In the genomic region with DNA sequence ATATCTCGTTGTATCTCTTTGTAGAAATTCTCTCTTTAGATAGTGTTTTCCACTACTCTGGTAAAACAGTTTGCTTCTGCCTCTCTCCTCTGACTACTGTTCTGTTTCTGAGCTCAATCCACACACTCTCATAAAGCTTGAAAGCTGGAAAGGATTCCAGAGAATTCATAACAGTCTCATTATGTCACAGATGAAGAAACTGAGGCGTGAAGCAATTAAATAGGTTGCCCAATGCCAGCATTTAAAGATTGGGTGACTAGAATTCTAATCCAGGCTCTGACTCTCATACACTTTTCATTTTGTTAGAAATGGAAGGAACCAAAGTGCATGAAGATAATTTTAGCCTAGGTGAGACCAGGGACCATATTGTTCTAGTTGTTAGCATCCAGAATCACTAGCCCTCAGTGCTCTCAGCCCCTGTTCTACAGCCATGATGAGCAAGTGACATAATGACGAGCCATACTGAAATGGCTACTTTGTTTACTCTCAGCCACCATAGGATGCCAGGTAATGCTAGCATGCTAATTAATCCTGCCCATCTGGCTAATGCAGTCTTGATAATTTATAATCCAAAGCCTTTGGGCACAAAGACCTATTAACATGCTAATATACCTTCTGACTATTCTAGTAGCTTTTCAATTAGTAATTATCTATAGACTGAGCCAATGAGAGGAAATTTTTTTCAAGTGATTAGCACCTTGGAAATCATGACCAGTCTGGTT, we compare ENCODE assay signal across 22 mouse cellular contexts.
A peak's percentile ranks its signal among the peaks of the same experiment; 100 is the strongest.
DNase-seq lines count a peak whose midpoint lies in the region; ATAC-seq lines count a peak whose summit lies in the region.
"Had no signal": no experiment of that assay in that cellular context is flagged by ENCODE, and none has a peak within 500 bp of the region (broad histone marks: within the 10 kb centered on the region; RNA-seq: fewer than 3 reads in every experiment).

No protein-coding gene starts in this region.

- peak; percentile 55; the same call in 1 of the 2 replicates for ATAC-seq in midbrain, embryonic 14.5 days (ENCODE audit: low FRiP score, low TSS enrichment)
- no peak for ATAC-seq in midbrain, embryonic 16.5 days
- ATAC-seq in forebrain, embryonic 14.5 days = peak; percentile 95
- peak; percentile 78; the same call in 1 of the 2 replicates for ATAC-seq in hindbrain, embryonic 14.5 days (ENCODE audit: low FRiP score)
- ATAC-seq in neural tube, embryonic 13.5 days (ENCODE audit: low read depth) = peak; percentile 90
- ATAC-seq: liver, embryonic 12.5 days had no signal

- WGBS in midbrain, embryonic 14.5 days = 76% methylated on average over 3 of the region's 3 CpGs
- WGBS in midbrain, embryonic 16.5 days = 72% methylated on average over 3 of the region's 3 CpGs
- WGBS in forebrain, embryonic 14.5 days = 34% methylated on average over 3 of the region's 3 CpGs
- WGBS in hindbrain, embryonic 14.5 days = 69% methylated on average over 3 of the region's 3 CpGs
- 59% methylated on average over 3 of the region's 3 CpGs for WGBS in neural tube, embryonic 13.5 days

- H3K27me3 ChIP-seq in midbrain, embryonic 14.5 days (ENCODE audit: control insufficient read depth, insufficient read depth, low read length) = no peaks in the 10 kb centered on the region
- no peaks in the 10 kb centered on the region for H3K27me3 ChIP-seq in midbrain, embryonic 16.5 days (ENCODE audit: control insufficient read depth, insufficient read depth, low read depth, low read length)
- H3K27me3 ChIP-seq in forebrain, embryonic 14.5 days (replicated peaks; ENCODE audit: control insufficient read depth, insufficient read depth, low read length) = no peaks in the 10 kb centered on the region
- H3K27me3 ChIP-seq in hindbrain, embryonic 14.5 days (ENCODE audit: control insufficient read depth, insufficient read depth, low read length) = no peaks in the 10 kb centered on the region
- H3K27me3 ChIP-seq in neural tube, embryonic 13.5 days = no peaks in the 10 kb centered on the region
- H3K27me3 ChIP-seq: heart, embryonic 13.5 days; liver, embryonic 12.5 days had no signal

- H3K4me2 ChIP-seq in midbrain, embryonic 14.5 days (ENCODE audit: low read length) = no peak overlapping the region
- no peak overlapping the region for H3K4me2 ChIP-seq in midbrain, embryonic 16.5 days (ENCODE audit: low read length)
- H3K4me2 ChIP-seq in forebrain, embryonic 14.5 days (ENCODE audit: low read length) = no peak overlapping the region
- no peak overlapping the region for H3K4me2 ChIP-seq in hindbrain, embryonic 14.5 days (replicated peaks)
- no peak overlapping the region for H3K4me2 ChIP-seq in neural tube, embryonic 13.5 days
- H3K4me2 ChIP-seq: heart, embryonic 13.5 days; liver, embryonic 12.5 days; lung, embryonic 14.5 days had no signal

- peak; percentile 18 for DNase-seq in midbrain, embryonic 14.5 days
- peak; percentile 91 for DNase-seq in forebrain, embryonic 14.5 days (ENCODE audit: low spot score)
- no peak for DNase-seq in hindbrain, embryonic 14.5 days (ENCODE audit: low spot score)
- no peak for DNase-seq in spleen, postnatal 14 days (ENCODE audit: low spot score in 2 of 2)
- DNase-seq in embryo, embryonic 11 days = no peak
- no peak for DNase-seq in left cerebral cortex, adult 9 months (ENCODE audit: low spot score in 2 of 2)
- DNase-seq: adrenal gland, postnatal 10 days; cerebellum, postnatal 25 days; gastrocnemius, postnatal 14 days; heart, adult 18-20 months; kidney, adult 8-10 months; kidney, postnatal 14 days; lung, embryonic 14.5 days; lung, postnatal 36 days; right cerebral cortex, postnatal 14 days; spleen, adult 18-20 months; thymus, adult 2 months had no signal

- no peak overlapping the region for H3K27ac ChIP-seq in midbrain, embryonic 14.5 days (replicated peaks; ENCODE audit: low read depth, low read length)
- no peak overlapping the region for H3K27ac ChIP-seq in midbrain, embryonic 16.5 days (ENCODE audit: low read length)
- peak overlapping the region; percentile 58 for H3K27ac ChIP-seq in forebrain, embryonic 14.5 days (ENCODE audit: low read depth, low read length)
- H3K27ac ChIP-seq in hindbrain, embryonic 14.5 days = no peak overlapping the region
- H3K27ac ChIP-seq in neural tube, embryonic 13.5 days (replicated peaks) = peak overlapping the region; percentile 46; the same call in 1 of the 2 replicates
- H3K27ac ChIP-seq: embryonic facial prominence, embryonic 10.5 days; heart, embryonic 13.5 days; liver, embryonic 12.5 days had no signal

- H3K36me3 ChIP-seq in midbrain, embryonic 14.5 days (ENCODE audit: control insufficient read depth, insufficient read depth, low read length) = no peaks in the 10 kb centered on the region
- no peaks in the 10 kb centered on the region for H3K36me3 ChIP-seq in midbrain, embryonic 16.5 days (ENCODE audit: control insufficient read depth, insufficient read depth, low read length)
- H3K36me3 ChIP-seq in forebrain, embryonic 14.5 days (ENCODE audit: control insufficient read depth, insufficient read depth, low read length) = no peaks in the 10 kb centered on the region
- no peaks in the 10 kb centered on the region for H3K36me3 ChIP-seq in hindbrain, embryonic 14.5 days (replicated peaks; ENCODE audit: control insufficient read depth, insufficient read depth)
- H3K36me3 ChIP-seq in neural tube, embryonic 13.5 days = no peaks in the 10 kb centered on the region
- H3K36me3 ChIP-seq: embryonic facial prominence, embryonic 10.5 days; heart, embryonic 13.5 days; liver, embryonic 12.5 days had no signal

- H3K4me3 ChIP-seq in midbrain, embryonic 14.5 days (replicated peaks; ENCODE audit: low read depth, low read length) = no peak overlapping the region
- H3K4me3 ChIP-seq in midbrain, embryonic 16.5 days (ENCODE audit: low read depth, low read length) = no peak overlapping the region
- H3K4me3 ChIP-seq in forebrain, embryonic 14.5 days (ENCODE audit: low read depth, low read length) = no peak overlapping the region
- H3K4me3 ChIP-seq in hindbrain, embryonic 14.5 days (replicated peaks; ENCODE audit: low read length) = no peak overlapping the region
- no peak overlapping the region for H3K4me3 ChIP-seq in neural tube, embryonic 13.5 days
- H3K4me3 ChIP-seq: embryonic facial prominence, embryonic 10.5 days; heart, embryonic 13.5 days; liver, embryonic 12.5 days had no signal

- H3K4me1 ChIP-seq in midbrain, embryonic 14.5 days (ENCODE audit: control insufficient read depth, insufficient read depth, low read length) = no peaks in the 10 kb centered on the region
- no peaks in the 10 kb centered on the region for H3K4me1 ChIP-seq in midbrain, embryonic 16.5 days (ENCODE audit: control insufficient read depth, insufficient read depth, low read length)
- peaks cover 4% of the 10 kb centered on the region; the same call in 1 of the 2 replicates for H3K4me1 ChIP-seq in forebrain, embryonic 14.5 days (ENCODE audit: control insufficient read depth, insufficient read depth, low read length)
- no peaks in the 10 kb centered on the region for H3K4me1 ChIP-seq in hindbrain, embryonic 14.5 days (replicated peaks; ENCODE audit: control insufficient read depth, insufficient read depth, low read length)
- no peaks in the 10 kb centered on the region for H3K4me1 ChIP-seq in neural tube, embryonic 13.5 days (replicated peaks)
- H3K4me1 ChIP-seq: embryonic facial prominence, embryonic 10.5 days; heart, embryonic 13.5 days; liver, embryonic 12.5 days had no signal

- no peaks in the 10 kb centered on the region for H3K9me3 ChIP-seq in midbrain, embryonic 14.5 days (ENCODE audit: control insufficient read depth, low read length)
- no peaks in the 10 kb centered on the region for H3K9me3 ChIP-seq in midbrain, embryonic 16.5 days (replicated peaks; ENCODE audit: control insufficient read depth, low read length, poor library complexity, severe bottlenecking)
- H3K9me3 ChIP-seq in forebrain, embryonic 14.5 days (replicated peaks; ENCODE audit: control insufficient read depth, low read length) = no peaks in the 10 kb centered on the region
- H3K9me3 ChIP-seq in hindbrain, embryonic 14.5 days (ENCODE audit: control insufficient read depth, low read length) = no peaks in the 10 kb centered on the region
- H3K9me3 ChIP-seq in neural tube, embryonic 13.5 days = no peaks in the 10 kb centered on the region
- H3K9me3 ChIP-seq: embryonic facial prominence, embryonic 10.5 days; heart, embryonic 13.5 days; liver, embryonic 12.5 days had no signal

- no peak overlapping the region for H3K9ac ChIP-seq in midbrain, embryonic 14.5 days (replicated peaks; ENCODE audit: low read length)
- no peak overlapping the region for H3K9ac ChIP-seq in midbrain, embryonic 16.5 days (ENCODE audit: low read depth, low read length)
- no peak overlapping the region for H3K9ac ChIP-seq in forebrain, embryonic 14.5 days (ENCODE audit: low read length)
- no peak overlapping the region for H3K9ac ChIP-seq in hindbrain, embryonic 14.5 days
- no peak overlapping the region for H3K9ac ChIP-seq in neural tube, embryonic 13.5 days
- H3K9ac ChIP-seq: heart, embryonic 13.5 days; liver, embryonic 12.5 days; lung, embryonic 14.5 days had no signal

Comparison
In these comparisons a context has a peak if more than half of its experiments do, and no peak if none do; other contexts are left out.
1. DNase-seq: peak in midbrain, embryonic 14.5 days (single experiment) and forebrain, embryonic 14.5 days (single experiment); none in hindbrain, embryonic 14.5 days (single experiment), spleen, postnatal 14 days (0 of 2), embryo, embryonic 11 days (single experiment) and left cerebral cortex, adult 9 months (0 of 2).
2. H3K27ac ChIP-seq: peak in forebrain, embryonic 14.5 days (single experiment) and neural tube, embryonic 13.5 days (single experiment); none in midbrain, embryonic 14.5 days (single experiment), midbrain, embryonic 16.5 days (single experiment) and hindbrain, embryonic 14.5 days (single experiment).